Mouse (Mus musculus) lung, postnatal 25 days (tissue): ENCODE measurements around the gene Pou2f2.

ENCODE experiments used
- DNase-seq: peaks from one replicate; pipeline ENCODE4 v3.0.0; 2022; ENCODE audit warnings: low spot score

Pou2f2 gene

DNA sequence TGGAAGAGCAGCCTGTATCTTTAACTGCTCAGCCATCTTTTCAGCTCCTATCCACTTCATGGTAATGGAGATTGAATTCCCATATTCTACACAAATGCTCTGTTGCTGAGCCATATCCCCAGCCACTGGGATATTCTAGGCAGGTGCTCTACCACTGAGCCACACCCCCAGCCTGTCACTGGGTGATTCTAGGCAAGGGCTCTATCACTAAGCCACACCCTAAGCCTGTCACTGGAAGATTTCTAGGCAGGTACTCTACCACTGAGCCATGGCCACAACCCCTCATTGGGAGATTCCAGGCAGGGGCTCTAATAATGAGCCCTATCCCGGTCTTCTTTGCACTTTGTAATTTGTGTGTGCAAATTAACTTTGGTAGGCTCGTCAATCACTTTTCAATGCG lies 15.6 kb upstream of the Pou2f2 start:
- no peak for DNase-seq

DNA sequence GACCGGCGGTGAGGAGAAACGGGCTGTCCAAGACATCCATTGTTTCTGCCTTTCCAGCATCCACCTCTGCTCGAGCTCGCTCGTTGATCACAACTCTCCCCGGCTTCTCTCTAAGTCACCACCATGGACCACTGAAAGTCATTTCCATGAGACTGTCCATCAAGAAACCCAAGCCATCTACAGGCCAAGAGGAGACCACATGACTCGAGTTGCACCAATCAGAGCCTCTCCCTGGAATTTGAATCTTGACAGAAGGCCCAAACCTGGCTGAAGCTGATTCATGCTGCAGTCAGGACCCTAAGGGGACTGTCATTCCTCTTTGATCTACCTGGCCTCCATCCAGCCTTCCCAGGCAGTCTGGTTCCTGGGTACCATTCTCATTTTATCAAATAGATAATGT lies 12.6 kb upstream of the Pou2f2 start:
- no peak for DNase-seq

DNA sequence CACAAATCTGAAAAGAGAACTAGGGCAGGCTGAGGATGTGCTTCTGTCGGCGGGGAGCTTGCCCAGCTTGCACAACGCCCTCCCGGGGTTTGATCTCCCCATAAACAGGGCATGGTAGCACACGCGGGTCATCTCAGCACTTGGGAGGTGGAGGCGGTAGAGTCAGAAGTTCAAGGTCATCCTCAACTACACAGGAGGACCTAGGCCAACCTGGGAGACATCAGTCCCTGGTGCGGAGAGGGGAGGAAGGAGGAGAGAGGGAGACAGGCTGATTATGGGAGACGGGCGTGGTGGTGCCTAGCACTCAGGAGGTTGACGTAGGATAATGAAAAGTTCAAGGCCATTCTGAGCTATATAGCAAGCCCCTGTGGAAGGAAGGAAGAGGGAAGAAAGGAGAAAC lies 11.3 kb upstream of the Pou2f2 start:
- DNase-seq, result no peak

DNA sequence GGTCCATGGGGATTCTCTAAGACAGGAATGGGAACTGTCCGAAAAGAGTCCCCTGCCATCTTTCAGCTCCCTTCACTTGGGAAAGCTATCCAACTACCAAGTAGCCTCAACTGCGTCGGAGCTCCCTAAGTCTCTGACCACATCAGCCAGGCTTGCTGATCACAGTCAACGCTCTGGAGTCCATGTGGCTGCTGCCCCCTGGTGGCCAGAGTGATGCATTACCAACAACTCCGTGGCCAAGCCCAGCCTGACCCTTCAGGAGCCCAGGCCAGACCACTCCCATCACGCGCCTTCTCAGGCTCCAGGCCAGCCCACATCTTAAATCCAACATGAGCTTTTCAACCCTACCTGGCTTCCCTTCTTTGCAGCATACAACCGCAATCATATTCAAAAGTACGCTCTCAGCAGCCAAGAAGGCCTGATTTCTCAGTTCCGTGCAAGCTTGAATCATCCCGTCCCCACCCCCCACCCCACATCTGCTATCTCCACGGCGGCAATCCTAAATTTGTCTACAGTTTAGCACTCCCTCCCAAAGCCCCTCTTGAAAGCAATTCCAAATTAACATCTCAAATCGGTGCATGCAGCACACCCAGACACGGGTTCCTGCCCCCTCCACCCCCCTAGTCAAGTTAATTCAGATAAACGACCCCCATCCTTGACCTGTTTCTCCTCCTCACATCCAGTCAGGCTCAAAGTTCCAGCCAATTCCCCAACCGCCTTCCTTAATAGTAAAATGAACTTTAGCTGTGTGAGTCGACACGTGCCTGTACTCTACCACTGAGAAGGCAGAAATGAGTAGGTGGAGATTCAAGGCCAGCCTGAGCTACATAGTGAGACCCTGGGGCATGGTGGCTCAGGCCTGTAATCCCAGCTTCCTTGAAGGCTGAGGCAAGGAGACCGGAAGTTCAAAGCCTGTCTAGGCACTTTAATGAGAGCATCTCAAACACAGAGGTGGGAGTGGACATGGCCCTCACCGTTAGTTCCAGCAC lies 8.4 kb upstream of the Pou2f2 start:
- peak; percentile 88 for DNase-seq

DNA sequence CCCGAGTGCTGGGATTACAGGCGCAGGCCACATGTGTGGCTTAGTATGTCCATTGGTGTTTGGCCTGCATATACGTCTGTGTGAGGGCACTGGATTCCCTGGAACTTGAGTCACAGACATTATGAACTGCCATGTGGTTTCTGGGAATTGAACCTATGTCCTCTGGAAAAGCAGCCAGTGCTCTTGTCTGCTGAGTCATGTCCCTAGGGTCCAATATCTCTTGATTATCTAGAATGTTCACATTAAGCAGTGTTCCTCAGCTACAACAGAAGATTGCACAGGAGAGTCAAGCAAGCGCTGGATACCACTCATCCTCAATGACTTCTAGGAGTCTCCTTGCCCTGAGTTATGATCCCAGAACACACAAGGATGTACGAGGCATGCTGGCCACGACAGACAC lies 4.6 kb upstream of the Pou2f2 start:
- no peak for DNase-seq

DNA sequence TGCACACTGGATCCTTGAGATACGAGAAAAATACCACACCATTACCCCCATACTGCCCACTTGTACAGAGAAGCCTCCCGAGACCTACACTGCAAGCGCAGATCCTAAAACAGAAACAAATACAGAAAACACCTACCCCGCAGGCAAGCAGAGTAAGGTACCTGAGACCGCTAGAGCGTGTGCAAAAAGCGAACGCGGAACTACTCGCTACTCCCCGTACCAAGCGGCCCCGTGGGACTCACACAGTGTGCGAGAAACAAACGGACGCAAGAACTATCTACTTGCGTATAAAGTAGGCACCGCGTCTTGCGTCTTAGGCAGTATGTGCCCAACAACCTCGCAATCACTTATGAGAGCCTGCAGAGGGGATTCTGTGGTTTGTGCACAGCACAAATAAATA lies 2.3 kb upstream of the Pou2f2 start:
- DNase-seq, result no peak

DNA sequence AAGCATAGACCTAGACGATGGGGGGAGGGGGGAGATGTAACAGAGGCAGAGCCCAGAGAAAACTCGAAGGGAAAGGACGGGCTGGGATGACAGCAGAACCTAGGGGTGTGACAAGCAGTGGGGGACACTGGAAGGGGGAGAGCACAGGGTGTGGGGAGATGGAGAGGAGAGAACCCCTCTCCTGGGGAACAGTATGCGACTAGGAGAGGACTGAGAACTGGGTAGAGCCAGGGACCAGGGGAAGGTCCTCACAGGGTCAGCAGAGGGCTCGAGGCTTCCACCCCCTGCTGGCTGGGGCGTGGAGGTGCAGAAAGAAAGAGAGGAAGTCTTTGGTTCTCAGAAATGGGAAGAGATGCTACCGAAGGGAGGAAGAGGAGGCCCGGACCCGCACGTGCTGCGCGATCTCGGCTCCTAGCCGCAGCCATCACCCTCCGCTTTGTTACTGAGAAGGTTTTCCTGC lies 1.8 kb upstream of the Pou2f2 start:
- DNase-seq, result peak; percentile 47

DNA sequence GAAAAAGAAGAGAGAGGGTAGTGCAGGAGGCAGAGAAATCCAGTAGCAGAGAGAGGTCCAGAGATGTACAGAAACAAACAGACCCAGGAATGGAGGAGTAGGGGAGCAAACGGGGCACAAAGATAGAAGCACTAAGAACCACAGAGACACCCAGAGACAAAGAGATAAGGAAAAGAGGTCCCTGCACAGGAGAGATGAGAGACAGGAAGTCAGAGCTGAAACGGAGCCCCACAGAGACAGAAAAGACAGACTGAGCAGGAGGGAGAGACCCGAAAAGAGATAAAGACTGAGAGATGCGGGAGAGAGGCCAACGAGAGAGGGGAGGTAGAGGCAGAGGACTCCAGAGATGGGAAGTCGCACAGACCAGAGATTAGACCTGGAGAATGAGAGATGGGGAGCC lies 986 bp upstream of the Pou2f2 start:
- no peak for DNase-seq

DNA sequence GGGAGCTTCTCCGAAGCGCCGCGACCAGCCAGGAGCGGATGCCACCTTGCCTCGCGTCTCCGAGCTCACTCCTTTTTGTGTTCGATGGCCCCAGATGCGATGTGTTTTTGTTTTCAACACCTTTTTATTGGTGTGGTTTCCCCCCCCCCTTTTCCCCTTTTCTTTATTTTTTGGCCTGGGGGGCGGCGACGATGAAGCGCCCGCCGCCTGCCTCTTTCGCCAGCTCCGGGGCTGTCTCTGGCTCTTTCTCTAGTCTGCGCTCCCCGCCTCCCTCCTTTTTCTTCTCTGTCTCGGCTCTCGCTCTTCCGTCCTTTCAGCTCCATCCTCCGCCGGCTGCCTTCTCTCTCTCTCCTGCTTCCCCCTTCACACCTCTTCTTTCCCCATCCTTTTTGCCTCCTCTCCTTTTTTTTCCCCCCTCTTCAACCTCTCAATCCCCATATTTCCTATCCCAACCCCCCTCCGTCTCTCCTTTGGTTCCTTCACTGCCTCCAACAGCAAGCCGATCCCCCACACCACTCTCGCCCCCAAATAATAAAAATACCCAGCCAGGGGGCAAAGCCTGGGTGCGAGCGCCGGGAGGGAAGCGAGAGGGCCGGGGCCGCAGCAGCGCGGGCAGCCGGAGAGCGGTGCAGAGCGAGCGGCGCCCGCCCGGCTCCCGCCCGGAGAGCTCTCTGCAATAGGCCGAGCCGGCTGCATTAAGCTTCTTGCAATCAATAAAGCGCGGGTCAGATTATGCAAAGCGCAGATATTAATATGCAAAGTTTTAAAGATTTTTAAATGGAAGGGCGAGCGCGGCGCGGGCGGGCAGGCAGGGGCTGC lies 530 bp downstream of the Pou2f2 start:
- DNase-seq, result no peak

DNA sequence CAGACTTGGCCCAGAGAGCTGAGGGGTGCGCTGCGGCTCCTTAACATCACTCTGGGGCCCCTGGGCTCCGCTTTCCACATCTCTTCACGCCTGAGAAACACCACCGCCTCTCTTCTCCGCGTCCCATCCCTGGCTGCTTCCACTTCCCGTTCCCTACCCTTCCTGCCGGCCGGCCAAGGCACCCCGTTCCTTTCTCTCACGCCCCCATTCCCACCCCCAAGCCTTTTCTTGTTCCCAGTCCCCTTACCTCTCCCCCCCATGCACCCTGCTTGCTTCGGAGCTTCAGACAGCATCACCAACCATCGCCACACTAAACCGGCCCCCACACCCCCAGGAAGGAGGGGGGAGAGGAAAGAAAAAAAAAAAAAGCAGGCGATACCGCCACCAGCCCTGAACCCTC lies 1.2 kb downstream of the Pou2f2 start:
- DNase-seq, result no peak

DNA sequence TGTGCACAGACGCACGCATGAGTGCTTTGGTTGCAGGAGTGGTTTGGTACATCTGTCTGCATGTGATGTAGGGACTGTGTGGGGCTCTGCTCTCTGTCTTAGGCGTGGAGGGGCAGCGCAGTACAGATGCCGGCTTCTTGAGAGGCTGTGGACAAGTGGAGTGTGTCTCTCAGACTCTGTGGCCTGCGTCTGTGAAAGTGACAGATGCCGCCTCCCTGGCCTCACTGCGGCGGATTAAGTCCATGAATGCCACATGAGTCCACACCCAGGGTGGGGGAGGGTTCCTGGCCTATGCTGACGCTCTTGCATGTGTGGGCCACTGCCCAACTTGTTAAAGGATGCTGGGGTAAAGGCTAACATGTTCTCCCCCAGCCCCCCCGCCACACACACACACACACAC lies 5.2 kb downstream of the Pou2f2 start:
- no peak for DNase-seq

DNA sequence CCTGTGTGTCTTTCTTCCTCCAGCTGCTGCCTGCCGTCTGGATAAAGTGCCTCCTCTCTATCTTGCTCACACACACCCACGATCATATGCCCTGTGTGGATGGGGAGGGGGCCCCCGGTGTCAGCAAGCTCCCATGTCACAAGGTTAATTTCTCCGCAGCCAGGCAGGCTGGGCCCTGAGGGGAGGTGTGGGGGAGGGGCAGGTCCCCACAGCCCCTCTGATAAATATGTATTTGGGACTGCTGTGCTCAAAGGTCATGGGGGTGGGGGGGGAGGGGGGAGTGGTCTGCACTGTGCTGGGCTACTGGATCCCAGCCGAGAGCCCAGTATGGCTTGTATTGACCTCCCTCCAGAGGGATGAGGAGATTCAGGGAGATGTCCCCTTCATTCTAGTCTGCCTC lies 6.9 kb downstream of the Pou2f2 start:
- no peak for DNase-seq

DNA sequence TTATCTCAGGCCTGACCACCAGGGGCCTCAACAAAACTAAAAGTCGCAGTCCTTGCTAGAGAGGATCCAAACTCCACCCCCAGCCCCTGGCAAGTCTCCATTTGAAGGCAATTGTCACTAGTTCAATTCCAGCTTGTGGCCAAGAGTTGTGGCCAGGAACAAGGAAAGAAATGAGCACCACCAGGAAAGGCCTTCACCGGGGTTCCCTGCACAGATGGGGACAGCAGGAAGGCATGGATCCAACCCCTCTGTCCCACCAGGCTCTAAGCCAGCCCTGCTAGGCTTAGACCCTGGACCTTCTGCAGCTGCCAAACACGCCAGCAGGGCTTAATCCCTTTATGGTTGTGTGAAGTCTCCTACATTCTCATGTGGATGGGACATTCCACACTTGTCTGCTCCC lies 8.9 kb downstream of the Pou2f2 start:
- DNase-seq, result no peak

DNA sequence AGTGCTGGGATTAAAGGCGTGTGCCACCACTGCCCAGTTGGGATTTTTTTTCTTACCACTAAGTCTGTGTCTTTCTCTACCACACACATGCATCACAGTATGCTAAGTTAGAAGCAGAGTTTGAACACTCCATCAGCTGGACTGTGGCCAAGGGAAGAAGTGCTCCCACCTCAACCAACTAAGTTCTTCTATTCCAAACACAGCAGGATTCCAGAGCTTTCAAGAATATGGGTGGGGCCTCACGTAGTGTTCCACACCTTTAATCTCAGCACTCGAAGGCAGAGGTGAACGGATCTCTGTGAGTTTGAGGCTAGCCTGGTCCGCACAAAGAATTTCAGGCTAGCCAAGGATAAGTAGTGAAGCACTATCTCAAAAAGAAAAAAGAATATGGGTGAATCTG lies 13.4 kb downstream of the Pou2f2 start:
- no peak for DNase-seq

DNA sequence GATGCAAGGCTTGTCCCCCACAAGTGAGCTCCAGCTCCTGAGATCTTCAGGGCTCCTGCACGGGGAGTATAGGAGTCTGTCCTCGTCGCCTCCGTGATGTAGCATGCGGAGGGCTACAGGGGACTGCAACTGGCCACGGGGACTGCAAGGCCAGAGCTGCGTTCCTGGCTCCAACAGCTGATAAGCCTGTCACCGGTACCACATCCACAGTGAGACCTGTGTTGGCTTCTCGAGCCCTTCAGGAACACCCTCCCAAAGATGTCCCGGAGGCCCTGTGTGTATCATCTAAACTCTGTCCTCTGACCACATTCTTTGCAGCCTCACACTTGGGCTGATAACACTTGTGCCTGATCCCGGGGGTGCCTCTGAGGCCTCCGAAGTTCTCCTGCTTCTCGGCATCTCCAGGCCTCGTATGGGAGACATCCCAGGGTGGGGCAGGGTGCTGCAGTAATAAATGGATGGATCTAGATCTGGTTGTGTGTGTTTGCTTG lies 23.3 kb downstream of the Pou2f2 start:
- no peak for DNase-seq

DNA sequence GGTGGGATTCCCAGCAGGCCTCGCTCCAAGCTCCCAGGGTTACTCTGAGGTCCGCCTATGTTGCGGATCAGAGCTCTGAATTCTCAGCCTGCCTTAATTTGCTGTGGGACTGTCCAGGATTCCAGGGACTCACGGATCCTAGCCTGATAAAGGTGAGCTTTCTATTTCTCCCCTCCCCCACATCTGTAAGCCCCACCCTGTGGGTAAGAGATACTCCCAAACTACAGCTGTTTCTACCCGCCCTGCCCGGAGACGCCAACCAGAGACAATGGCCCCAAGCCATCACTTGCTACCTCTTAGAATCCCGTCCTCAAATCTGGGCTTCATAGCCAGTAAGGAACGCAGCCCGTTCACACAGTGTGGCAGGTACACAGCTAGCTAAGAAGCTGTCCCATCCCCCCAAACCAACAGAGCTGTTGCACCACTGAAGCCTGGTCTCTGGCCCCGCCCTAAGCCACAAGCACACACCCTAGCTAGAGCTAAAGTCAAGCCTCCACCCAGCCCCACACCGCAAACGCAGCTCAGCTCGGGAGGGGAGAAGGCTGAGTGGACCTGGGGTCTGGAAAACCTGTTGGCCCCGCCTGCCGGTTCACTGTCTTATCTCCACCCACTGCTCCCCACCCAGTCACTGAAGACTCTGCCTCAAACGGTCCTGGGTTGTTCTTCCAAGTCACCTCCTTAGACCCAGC lies 23.9 kb downstream of the Pou2f2 start:
- peak; percentile 64 for DNase-seq

DNA sequence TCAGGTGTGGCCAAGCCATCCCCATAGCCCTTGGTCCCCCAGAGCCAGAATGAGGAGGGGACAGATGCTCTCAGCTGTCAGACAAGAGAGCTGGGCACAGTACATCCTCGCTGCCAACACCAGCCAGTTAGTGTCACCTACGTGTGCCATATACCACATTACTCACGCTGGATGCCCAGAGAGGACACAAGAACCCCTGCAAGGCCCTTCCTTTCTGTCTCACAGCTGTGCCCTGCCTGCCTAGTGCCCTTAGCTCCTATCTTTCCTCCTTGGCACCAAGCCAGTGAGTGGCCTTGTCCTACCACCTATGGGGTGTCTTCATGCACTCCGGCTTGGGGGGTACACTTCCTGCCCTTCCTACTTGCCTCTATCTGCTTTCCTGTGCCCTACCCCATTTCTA lies 24.9 kb downstream of the Pou2f2 start:
- no peak for DNase-seq

DNA sequence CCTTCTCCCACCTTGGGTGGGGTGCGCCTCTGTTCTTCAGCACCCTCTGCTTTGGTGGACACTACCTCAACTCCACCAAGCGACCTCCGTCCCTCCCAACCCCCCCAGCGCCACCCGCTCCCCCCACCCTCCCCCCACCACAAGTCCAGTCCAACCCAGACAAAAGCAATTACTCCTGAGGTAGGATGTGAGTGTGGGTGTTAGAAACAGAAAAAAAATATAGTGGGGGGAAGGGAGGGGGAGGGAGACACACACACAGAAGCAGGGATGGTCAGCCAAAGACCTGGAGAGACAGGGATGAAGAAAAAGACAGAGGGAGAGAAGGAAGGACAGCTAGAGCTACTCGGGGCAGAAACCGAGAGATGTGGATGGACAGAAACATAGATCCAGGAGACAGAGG lies 25.7 kb downstream of the Pou2f2 start:
- DNase-seq, result no peak

DNA sequence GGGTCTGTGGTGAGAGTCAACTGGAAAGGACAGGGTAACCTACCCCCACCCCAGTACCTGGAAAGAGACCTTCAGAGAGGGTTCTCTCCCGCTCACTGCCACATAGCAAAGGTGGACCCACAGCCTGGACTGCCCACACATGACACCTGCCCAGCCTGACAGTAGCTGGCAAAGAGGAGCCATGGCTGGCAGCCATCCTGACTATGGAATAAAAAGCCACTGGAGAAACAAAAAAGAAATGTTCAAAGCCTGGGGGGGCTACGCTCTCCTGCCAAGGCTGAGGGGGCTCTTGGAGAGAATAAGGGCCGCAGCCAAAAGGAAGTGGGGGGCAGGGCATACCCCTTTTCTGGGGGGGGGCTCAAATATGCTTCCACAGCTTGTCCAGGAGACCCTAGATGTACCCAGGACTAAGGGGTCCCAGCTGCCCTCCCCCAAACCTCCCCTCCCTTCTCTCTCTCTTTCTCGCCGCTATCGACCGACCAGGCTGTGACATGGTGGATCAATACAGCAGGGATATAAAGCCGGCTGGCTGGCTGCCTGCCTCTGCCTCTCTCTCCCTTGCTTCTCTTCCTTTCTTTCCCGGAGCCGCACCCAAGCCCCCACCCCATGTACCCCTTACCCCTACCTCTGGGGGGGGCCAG lies 27.5 kb downstream of the Pou2f2 start:
- DNase-seq, result no peak

DNA sequence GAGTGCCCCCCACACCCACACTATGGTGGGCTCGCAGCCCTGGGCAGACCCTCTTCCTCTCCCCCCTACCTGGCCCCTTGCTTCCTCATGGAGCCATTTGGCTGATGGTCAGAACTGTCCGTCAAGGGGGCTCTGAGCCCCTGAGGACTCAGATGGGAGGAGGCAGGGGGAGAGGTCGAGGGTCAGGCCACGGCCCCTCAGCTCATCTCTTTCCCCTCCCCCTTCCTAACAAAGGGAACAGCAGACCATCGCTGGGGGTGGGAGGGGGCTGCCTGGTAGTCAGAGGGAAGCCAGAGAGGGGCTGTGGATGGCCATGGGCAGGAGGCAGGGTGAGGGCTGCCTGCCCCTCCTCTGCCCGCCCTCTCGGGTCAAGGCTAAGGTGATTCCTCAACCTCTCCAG lies 28.5 kb downstream of the Pou2f2 start:
- no peak for DNase-seq

DNA sequence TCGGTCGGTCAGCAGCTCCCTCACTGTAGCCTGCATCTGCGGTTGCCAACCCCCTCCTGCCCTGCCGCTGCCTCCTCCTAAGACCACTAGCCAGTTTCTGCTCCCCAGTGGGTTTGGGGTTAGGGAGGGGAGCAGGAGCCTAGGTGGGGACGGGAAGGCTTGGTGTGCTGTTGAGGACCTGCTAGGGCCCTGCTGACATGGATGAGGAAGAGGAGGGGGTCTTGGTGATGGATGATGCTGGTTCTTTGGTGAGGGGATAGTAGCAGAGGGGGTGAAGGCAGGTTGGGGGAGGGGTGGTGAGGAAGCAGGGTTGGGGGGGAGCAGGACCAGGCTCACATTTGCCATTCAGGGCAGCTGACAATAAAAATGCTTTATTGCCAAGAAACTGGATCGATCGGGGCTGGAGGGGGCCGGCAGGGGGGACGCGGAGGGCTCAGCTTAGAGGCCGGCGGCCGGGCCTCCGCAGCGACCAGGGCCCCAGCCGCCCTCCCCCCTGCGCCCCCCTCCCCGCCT lies 29.3 kb downstream of the Pou2f2 start:
- DNase-seq, result no peak

DNA sequence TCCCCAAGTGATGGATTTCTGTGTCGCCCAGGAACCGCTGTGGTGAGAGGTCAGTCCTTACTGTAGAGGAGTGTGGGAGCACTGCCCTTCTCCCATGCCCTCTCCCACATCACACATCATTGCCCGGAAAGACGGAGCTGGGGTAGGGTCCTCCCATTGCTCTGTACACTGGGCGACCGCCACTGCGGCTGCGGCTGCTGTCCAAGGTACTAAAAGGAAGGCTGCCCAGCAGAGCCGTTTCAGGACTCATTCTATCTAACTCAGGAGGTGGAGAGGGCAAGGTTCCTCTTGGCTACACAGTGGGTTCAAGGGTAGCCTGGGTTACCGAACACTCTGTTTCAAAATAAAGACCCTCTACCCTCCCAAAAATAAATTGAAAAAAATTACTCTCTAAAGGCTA lies 33.6 kb downstream of the Pou2f2 start:
- DNase-seq, result no peak
